Mouse (Mus musculus): ENCODE data around the gene Exoc2. TPM values are rescaled to one million over a fixed set of nuclear protein-coding genes. Genes with fewer than 3 reads are reported as not detected.

Gene Exoc2
- polyA plus RNA-seq, 1 experiment from 2014 or later = 31.1 TPM

DNA sequence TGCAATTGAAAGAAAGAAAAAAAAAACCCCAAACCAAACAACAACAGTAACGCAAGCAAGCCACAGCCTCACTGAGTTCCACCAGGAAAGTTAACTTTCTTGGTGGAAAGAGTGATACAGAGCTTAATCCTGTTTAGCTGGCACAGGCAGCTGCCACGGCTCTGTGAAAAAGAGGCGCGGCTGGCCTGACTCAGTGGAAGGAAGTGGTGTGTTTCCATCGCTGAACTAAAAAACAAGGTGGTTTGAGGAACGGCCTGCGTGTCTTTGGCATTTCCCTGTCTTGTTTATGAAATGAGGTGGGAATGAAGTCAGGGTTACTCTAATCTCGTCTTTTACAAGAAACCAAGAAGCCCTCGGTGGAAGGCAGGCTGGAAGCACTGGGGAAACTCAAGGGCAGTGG is 181.6 kb downstream of the Exoc2 start:
- no peak for DNase-seq (ENCODE audit: low spot score)
- Histone ChIP-seq H3K9me3 (replicated peaks) (no peaks in the 10 kb centered on the region), H3K4me3 (no peak overlapping the region), H3K4me1 (no peaks in the 10 kb centered on the region), H3K36me3 (no peaks in the 10 kb centered on the region), H3K27me3 (ENCODE audit: low read depth, poor library complexity, severe bottlenecking) (no peaks in the 10 kb centered on the region), H3K27ac (no peak overlapping the region)
- 86% methylated on average over 9 of the region's 9 CpGs for WGBS

DNA sequence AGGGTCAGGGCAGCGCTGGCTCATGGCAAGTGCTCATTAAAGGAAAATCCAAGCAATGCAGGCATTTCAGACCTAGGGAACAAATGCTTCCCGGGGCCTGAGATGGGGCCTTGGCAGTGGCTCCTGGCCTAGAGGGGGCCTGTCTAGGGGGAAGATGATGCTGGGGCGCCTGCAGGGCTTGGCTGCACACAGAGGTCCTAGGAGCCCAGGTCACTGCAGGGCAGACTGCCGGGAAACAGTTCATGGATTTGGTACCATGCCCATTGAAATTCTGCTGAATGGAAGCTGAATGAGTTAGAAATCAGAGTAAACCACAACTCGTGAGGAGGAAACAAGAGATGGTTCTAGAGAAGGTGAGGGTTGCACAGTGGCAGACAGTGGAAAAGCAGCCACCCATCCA is 183.9 kb downstream of the Exoc2 start:
- no peaks in the 10 kb centered on the region for H3K4me1 ChIP-seq
- H3K4me3 ChIP-seq = no peak overlapping the region
- DNase-seq (ENCODE audit: low spot score) = no peak
- H3K27me3 ChIP-seq (ENCODE audit: low read depth, poor library complexity, severe bottlenecking) = no peaks in the 10 kb centered on the region
- H3K27ac ChIP-seq = no peak overlapping the region
- 77% methylated on average over 5 of the region's 5 CpGs for WGBS
- no peaks in the 10 kb centered on the region for H3K36me3 ChIP-seq
- H3K9me3 ChIP-seq (replicated peaks) = no peaks in the 10 kb centered on the region

- Histone ChIP-seq H3K36me3 (no peaks in the 10 kb centered on the region), H3K27ac (no peak overlapping the region), H3K4me1 (no peaks in the 10 kb centered on the region), H3K9me3 (replicated peaks) (no peaks in the 10 kb centered on the region), H3K4me3 (no peak overlapping the region), H3K27me3 (ENCODE audit: low read depth, poor library complexity, severe bottlenecking) (no peaks in the 10 kb centered on the region)
- 80% methylated on average over 3 of the region's 3 CpGs for WGBS
- DNase-seq (ENCODE audit: low spot score) = no peak
Measured at GRCm38 (mm10) chr13:30788421-30788820, 185.5 kb downstream of the Exoc2 start.

- Histone ChIP-seq H3K27me3 (ENCODE audit: low read depth, poor library complexity, severe bottlenecking) (no peaks in the 10 kb centered on the region), H3K4me1 (peaks cover 1% of the 10 kb centered on the region), H3K9me3 (replicated peaks) (no peaks in the 10 kb centered on the region), H3K36me3 (no peaks in the 10 kb centered on the region), H3K27ac (no peak overlapping the region), H3K4me3 (no peak overlapping the region)
- DNase-seq (ENCODE audit: low spot score) = no peak
- 89% methylated on average over 4 of the region's 4 CpGs for whole genome bisulfite sequencing
Measured at GRCm38 (mm10) chr13:30787960-30788359, 185.9 kb downstream of the Exoc2 start.

- Histone ChIP-seq H3K27me3 (ENCODE audit: low read depth, poor library complexity, severe bottlenecking) (no peaks in the 10 kb centered on the region), H3K9me3 (replicated peaks) (no peaks in the 10 kb centered on the region), H3K4me1 (peaks cover 5% of the 10 kb centered on the region), H3K36me3 (no peaks in the 10 kb centered on the region), H3K27ac (no peak overlapping the region), H3K4me3 (no peak overlapping the region)
- WGBS = 94% methylated on average over 2 of the region's 2 CpGs
- no peak for DNase-seq (ENCODE audit: low spot score)
Measured at GRCm38 (mm10) chr13:30787556-30787955, 186.3 kb downstream of the Exoc2 start.

DNA sequence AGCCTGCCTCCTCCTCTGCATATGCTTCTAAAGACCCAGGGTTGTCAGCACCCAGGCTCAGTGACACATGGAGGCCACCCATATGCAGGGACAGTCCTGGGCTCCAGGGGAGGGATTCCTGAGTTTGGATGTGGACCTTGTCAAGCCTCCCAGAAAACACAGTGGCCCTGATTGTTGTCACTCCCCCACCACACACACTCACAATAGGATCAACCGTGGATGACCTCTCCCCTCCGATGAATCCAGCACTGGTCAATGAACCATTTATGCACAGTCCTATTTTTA is 186.9 kb downstream of the Exoc2 start:
- Histone ChIP-seq H3K9me3 (replicated peaks) (no peaks in the 10 kb centered on the region), H3K4me1 (peaks cover 11% of the 10 kb centered on the region), H3K36me3 (no peaks in the 10 kb centered on the region), H3K27ac (no peak overlapping the region), H3K27me3 (ENCODE audit: low read depth, poor library complexity, severe bottlenecking) (no peaks in the 10 kb centered on the region), H3K4me3 (no peak overlapping the region)
- DNase-seq (ENCODE audit: low spot score) = no peak
- WGBS = 88% methylated on average over 2 of the region's 2 CpGs

GRCm38 (mm10) chr13:30786235-30787035 is 187.5 kb downstream of the Exoc2 start:
- H3K27ac ChIP-seq = no peak overlapping the region
- peaks cover 14% of the 10 kb centered on the region for H3K4me1 ChIP-seq
- H3K27me3 ChIP-seq (ENCODE audit: low read depth, poor library complexity, severe bottlenecking) = no peaks in the 10 kb centered on the region
- WGBS = 80% methylated on average over 5 of the region's 5 CpGs
- no peaks in the 10 kb centered on the region for H3K36me3 ChIP-seq
- DNase-seq (ENCODE audit: low spot score) = no peak
- H3K9me3 ChIP-seq (replicated peaks) = no peaks in the 10 kb centered on the region
- no peak overlapping the region for H3K4me3 ChIP-seq

DNA sequence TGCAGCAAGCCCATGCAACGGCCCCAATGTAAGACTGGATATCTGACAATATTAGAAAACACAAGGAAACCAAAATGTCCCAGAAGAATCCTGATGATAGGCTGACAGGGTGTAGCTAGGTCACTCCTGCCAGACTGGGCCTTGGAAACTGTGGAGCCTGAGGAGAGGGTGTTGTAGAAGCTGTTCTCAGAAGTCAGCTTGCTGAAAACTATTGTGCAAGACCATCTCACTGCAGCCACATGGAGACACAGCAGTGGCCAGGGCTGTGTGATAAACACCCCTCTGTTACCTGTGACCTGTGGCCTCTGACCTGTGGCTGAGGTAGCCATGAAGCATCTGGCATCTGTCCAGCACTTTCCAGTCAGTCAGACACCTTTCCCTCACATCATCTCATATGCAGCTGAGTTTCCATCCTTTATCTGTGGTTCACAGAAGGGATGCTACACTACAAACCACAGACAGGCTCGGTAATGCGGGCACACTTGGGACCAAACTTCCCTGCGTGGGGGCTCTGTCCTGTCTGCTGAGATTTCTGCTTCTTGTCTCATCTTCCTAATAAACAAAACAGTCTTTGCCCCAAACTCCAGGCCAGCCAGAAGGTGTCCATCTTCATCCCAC is 188.4 kb downstream of the Exoc2 start:
- no peaks in the 10 kb centered on the region for H3K9me3 ChIP-seq (replicated peaks)
- 92% methylated on average over 4 of the region's 4 CpGs for WGBS
- H3K36me3 ChIP-seq = no peaks in the 10 kb centered on the region
- peaks cover 14% of the 10 kb centered on the region for H3K4me1 ChIP-seq
- no peak for DNase-seq (ENCODE audit: low spot score)
- H3K27me3 ChIP-seq (ENCODE audit: low read depth, poor library complexity, severe bottlenecking) = no peaks in the 10 kb centered on the region
- H3K27ac ChIP-seq = no peak overlapping the region
- no peak overlapping the region for H3K4me3 ChIP-seq

DNA sequence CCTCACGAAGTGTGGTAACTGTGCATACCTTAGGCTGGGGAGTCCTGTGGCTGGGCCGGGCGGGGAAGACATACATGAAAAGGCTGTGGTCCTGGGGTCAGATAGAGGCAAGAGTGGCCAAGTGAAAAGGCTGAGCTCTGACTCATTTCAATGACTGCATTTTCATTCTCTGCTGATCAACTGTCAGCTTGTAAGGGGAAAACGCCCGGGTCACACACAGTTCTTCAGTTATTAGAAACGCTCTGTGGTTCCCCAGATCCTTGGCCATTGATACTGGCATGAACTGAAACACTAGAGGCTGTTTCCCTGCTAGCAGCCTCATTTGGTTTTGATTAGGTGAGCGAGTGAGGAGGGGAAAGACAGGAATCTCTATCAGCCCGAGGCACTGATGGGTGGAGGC is 191.5 kb downstream of the Exoc2 start:
- peaks cover 14% of the 10 kb centered on the region for H3K4me1 ChIP-seq
- H3K27me3 ChIP-seq (ENCODE audit: low read depth, poor library complexity, severe bottlenecking) = no peaks in the 10 kb centered on the region
- H3K36me3 ChIP-seq = no peaks in the 10 kb centered on the region
- 44% methylated on average over 8 of the region's 8 CpGs for WGBS
- H3K9me3 ChIP-seq (replicated peaks) = no peaks in the 10 kb centered on the region
- no peak overlapping the region for H3K27ac ChIP-seq
- DNase-seq (ENCODE audit: low spot score) = peak; percentile 34
- no peak overlapping the region for H3K4me3 ChIP-seq

GRCm38 (mm10) chr13:30781905-30782304 is 192.0 kb downstream of the Exoc2 start:
- WGBS = 53% methylated on average over 2 of the region's 2 CpGs
- Histone ChIP-seq H3K27me3 (ENCODE audit: low read depth, poor library complexity, severe bottlenecking) (no peaks in the 10 kb centered on the region), H3K27ac (no peak overlapping the region), H3K36me3 (no peaks in the 10 kb centered on the region), H3K4me1 (peaks cover 14% of the 10 kb centered on the region), H3K4me3 (no peak overlapping the region), H3K9me3 (replicated peaks) (no peaks in the 10 kb centered on the region)
- no peak for DNase-seq (ENCODE audit: low spot score)

DNA sequence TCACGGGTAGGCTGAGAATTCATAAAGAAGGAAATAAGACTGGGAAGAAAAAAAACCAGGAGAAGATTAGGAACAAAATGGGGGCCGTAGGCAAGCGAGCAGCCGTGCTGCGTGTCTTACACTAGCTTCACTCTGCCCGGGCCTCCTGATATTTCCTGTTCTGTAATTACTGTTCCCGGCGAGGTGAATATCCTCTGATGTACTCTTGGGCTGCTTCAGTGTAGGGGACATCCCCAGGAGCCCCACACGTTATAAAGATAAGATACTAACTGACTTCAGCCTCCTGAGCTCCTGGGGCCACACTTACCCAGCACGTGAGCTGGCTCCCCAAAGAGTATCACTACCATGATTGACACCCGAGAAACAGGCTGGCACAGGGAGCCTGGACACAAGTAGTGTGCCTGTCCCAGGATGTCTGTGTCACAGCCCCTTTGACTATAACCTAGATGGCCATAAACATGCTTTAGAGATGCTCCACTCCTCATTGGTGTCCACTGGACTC is 196.2 kb downstream of the Exoc2 start:
- DNase-seq (ENCODE audit: low spot score) = no peak
- no peaks in the 10 kb centered on the region for H3K36me3 ChIP-seq
- H3K27me3 ChIP-seq (ENCODE audit: low read depth, poor library complexity, severe bottlenecking) = no peaks in the 10 kb centered on the region
- H3K9me3 ChIP-seq (replicated peaks) = no peaks in the 10 kb centered on the region
- H3K27ac ChIP-seq = no peak overlapping the region
- H3K4me3 ChIP-seq = no peak overlapping the region
- WGBS = 83% methylated on average over 11 of the region's 11 CpGs
- H3K4me1 ChIP-seq = peaks cover 10% of the 10 kb centered on the region

DNA sequence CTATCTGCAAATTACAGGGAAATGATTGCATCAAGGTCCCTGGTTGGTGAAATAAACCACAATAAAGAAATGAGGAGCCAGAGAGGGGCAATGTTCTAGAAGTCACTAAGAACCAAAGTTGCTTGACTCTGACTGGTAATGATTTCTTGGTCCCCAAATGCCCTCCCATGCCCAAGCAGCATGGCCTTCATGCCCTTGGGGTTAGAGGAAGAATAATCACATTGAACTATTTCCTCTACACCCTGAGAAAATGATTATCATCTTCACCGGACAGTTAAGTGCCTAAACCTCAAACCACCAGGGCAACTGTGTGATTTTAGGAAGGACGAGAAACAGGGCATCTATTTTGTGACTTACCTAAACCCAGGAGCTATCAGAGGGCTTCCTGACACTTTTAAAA is 197.9 kb downstream of the Exoc2 start:
- Histone ChIP-seq H3K27ac (no peak overlapping the region), H3K4me1 (no peaks in the 10 kb centered on the region), H3K9me3 (replicated peaks) (no peaks in the 10 kb centered on the region), H3K36me3 (no peaks in the 10 kb centered on the region), H3K27me3 (ENCODE audit: low read depth, poor library complexity, severe bottlenecking) (no peaks in the 10 kb centered on the region), H3K4me3 (no peak overlapping the region)
- WGBS = 80% methylated on average over 2 of the region's 2 CpGs
- DNase-seq (ENCODE audit: low spot score) = no peak

DNA sequence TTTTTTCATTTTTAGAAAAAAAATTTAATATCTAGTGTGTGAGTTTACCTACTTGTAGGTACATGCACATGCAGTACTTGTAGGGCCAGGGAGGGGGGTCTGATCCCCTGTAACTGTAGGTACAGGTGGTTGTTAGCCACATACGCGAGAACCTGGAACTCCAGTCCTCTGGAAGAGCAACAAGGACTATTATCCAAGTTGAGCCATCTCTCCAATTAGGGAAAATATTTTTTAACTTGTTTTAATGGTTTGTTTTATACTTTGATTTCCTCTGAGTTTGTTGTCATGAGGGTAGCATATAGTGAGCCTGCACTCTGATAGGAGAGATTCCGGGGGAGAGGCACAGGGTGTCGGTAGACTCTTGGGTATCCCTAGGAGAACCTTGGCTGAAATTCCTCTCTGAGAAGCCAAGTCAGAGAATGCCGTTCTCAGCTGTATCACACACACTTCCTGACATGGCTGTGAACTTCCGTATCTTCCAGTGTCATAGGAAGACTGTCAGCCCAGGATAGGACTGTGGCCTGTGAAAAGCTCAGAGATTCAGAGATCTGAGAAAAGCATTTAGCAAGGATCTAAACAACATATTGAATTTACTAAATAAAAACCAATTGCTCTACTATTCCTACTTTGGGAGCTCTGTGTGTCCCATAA is 206.3 kb downstream of the Exoc2 start:
- Histone ChIP-seq H3K4me1 (no peaks in the 10 kb centered on the region), H3K36me3 (no peaks in the 10 kb centered on the region), H3K27me3 (ENCODE audit: low read depth, poor library complexity, severe bottlenecking) (no peaks in the 10 kb centered on the region), H3K27ac (no peak overlapping the region), H3K4me3 (no peak overlapping the region), H3K9me3 (replicated peaks) (no peaks in the 10 kb centered on the region)
- no peak for DNase-seq (ENCODE audit: low spot score)
- WGBS = 87% methylated on average over 6 of the region's 6 CpGs

All from limb, embryonic 10.5 days (tissue).